Mouse (Mus musculus) cerebellum, adult 8-10 months (tissue): ENCODE measurements around the gene Tlnrd1.
A peak's percentile ranks its signal among the peaks of the same experiment; 100 is the strongest.

Experiments
- DNase-seq: peaks from one replicate; pipeline ENCODE4 v3.0.0; 2022

The Tlnrd1 gene

GRCm38 (mm10) chr7:83883276-83884020, 657 bp downstream of the Tlnrd1 start:
- no peak for DNase-seq

DNA sequence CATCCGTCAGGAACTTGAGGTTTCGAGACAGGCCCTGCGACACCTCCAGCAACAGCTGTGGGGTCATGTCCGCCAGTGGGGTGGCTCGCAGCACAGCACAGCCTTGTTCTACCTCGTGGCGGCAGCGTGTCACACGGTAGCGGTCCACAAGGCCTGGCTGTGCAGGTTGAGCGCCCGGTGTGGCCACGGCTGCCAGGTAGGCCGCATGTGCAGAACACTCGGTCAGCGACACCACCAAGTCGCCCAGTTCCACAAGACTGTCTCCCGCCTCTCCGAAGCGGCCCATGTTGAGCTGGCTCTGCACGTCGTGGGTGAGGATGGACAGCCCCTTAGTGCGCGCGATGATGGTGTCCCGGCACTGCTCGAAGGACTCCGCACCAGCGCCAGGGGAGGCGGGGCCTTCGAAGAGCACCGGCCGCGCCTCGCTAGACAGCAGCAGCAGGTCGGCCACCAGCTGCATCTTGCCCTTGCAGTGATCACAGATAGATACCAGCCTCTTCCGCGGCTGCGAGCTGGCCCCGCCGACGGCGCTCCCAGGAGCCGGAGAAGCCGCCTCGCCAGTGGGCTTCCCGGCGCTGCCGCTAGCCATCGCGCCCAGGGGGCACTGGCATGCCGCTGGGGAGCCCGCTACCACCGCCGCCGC, 1.4 kb downstream of the Tlnrd1 start:
- DNase-seq, result peak; percentile 50

DNA sequence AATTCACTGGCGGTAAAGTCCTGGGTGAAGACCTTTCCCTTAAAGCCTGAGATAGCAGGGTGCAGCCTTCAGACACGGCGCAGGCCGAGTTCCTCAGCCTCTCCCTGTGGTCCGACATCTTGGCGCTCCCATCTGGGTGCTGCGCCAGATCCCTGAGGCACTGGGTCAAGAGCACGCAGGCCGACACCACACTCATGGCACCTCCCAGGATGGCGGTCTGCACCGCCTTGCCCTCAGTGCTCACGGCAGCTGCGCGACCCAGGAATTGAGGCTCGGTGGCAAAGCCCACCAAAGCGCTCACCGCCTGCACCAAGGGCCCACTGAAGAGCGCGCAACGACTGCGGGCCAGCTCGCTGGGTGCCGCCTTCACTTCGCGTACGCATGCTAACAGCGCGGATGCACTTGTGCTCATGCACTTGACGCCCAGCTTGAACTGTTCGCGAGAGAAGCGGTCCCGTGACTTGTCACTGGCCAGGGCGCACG, 1.9 kb downstream of the Tlnrd1 start:
- peak; percentile 22 for DNase-seq

GRCm38 (mm10) chr7:83878676-83879448, 5.2 kb downstream of the Tlnrd1 start:
- DNase-seq, result no peak

DNA sequence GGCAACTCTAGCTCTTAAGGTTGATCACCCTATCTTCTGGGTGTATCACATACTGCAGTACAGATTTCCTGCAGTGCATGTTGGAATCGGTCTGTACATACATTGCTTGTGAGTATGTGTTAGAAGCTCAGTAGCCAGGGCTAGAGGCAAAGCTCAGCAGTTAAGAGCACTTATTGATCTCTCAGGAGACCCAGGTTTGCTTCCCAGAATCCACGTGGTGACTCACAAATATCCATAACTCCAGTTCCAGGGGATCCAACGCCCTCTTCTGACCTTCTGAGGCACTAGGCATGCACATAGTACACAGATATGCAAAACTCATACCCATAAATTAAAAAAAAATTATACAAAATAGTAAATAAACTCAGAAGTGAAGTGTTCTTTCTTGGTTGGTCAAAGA, 7.0 kb downstream of the Tlnrd1 start:
- no peak for DNase-seq

- no peak for DNase-seq
Measured at GRCm38 (mm10) chr7:83869839-83870543, 14.1 kb downstream of the Tlnrd1 start.

DNA sequence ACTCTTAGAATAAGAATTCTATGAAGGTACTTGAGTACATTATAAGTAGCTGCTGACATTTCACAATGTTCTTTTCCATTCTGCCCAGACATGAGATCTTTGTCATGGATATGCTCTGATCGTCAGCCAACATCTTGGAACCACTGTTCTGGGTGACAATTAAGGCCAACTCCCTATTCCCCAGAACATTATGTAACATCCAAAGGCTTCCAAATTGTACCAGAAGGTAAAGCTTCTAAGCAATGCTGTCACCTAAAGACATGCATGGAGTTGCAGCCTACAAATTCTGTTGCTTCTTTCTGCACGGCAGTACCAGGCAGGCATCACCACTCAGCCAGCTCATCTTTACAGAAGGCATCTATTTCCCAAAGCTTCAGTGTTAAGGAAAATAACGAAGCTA, 15.9 kb downstream of the Tlnrd1 start:
- no peak for DNase-seq

DNA sequence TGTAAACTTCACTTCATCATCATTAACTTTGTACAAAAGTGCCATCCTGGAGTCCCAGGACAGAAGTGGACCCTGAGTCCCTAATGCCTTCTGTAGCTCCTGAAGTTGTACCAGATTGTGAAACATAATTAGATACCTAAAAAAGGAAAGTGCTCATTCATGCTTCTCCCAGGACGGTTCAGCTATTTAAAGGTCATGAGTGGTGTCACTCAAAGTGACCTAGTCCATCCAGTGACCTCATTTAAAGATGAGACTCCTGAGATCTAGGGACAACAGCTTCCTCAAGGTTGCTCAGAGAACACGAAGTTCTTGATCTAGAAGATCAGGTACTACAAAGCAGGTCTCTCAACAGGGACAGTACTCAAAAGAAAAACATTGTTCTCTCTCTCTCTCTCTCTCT, 20.6 kb downstream of the Tlnrd1 start:
- DNase-seq, result no peak

DNA sequence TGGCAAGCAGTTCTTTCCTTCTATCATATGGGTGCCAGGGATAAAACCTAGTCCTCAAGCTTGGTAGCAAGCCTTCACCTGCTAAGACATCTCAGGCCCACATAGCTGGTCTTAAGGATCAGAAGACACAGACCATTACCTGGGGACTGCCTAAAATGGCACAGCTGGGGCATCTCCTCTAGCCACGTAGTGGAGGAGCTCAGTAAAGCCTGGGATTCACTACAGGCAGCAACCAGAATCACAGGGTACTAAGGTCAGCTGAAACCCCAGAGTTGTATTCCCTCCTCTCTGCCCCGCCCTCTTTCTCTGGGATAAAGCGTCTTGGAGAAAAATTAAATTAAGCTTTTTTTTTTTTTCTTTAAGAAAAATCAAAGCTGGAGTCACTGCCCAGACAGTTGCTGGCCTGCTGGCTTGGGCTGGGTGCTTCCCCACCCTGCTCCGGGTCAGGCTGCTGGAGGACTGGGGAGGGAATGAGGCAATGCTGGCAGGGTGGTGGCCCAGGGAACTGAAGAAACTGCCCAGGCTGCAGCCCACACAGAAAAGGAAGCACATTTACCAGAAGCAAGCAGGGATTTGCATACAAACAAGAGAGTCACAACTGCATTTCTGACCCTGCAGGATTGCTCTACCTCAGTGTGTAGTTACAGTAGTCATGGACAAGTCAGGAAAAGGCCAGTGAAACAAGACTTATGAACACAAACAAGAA, 24.6 kb downstream of the Tlnrd1 start:
- DNase-seq, result no peak

DNA sequence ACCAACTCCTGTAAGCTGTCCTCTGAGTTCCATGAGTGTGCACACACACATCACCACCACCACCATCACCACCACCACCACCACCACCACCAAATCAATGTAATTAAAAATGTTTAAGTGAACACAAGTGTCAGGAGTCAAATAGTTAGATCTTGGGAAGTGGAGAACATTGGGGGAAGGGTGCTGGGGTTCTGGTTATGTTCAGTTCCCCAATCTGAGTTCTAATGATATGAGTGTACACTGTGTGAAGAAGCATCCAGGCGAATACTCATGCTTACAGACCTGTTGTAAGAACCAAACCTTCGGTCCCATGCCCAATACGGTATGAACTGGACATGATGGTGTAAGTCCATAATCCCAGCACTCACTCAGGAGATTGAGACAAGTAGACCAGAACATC, 26.2 kb downstream of the Tlnrd1 start:
- DNase-seq, result no peak

DNA sequence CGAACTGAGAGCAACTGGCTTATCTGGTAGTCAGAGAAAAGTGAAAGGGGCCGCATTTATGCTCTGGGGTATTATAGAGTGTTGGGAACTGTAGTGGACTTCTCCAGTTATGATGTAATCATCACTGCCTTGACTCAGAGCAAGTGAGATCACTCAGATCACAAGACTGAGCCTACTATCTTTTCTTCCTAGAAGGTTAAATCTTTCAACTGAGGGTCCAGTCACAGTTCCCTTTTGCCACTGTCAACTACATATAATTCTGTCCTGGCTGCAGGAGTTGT, 27.0 kb downstream of the Tlnrd1 start:
- no peak for DNase-seq

DNA sequence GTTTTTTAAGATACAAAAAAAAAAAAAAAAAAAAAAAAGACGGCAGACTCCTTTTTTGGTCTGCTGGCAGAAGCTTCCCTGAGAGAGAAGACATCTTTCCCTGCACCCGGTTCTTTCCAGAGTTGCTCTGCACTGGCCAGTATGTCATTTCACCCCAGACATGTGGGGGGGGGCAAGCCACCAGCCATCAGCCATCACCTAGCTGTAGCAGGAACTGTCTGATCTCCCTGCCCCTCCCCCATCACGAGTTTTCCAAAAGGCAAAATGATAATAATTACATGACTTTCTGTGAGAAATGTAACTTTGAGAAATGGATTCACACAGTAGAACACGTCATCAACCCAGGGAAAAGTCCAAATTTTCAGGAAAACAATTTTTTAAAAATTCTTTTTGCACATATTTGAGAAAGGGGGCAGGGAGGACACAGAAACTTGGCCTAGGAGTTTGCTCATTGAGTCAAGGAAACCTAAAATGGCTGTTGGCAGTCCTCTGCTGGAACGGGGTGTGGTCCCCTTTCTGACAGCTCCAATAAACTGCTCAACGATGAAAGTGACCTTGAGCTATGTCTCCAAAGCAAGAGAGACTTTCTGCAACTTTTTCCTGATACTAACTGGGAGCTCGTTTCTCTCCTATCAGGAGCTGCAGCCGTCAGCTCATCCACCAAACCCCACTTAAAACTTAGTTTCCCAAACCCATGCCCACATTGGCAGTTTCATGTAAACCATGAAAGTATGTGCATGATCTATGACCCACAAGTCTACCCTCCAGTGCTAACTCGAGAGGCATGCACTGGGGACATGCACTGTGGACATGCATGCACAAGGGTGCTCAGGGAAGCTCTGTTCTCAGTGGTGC, 27.5 kb downstream of the Tlnrd1 start:
- no peak for DNase-seq

DNA sequence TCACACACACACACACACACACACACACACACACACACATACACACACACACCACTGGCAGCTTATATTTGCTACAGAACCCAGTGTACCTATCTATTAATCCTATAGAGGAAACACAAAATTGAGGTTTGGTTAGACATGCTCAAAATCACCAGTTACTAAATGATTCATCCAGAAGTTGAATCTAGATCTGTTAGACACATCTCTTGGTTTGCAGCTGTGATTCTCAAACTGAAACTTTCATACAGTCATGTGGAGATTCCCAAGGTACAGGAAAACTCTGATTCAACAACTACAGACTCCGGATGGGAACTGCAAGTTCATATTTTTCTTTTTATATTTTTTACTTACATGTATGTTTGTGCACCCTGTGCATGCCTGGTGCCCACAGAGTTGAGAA, 28.9 kb downstream of the Tlnrd1 start:
- no peak for DNase-seq

GRCm38 (mm10) chr7:83852381-83853380, 31.4 kb downstream of the Tlnrd1 start:
- no peak for DNase-seq

DNA sequence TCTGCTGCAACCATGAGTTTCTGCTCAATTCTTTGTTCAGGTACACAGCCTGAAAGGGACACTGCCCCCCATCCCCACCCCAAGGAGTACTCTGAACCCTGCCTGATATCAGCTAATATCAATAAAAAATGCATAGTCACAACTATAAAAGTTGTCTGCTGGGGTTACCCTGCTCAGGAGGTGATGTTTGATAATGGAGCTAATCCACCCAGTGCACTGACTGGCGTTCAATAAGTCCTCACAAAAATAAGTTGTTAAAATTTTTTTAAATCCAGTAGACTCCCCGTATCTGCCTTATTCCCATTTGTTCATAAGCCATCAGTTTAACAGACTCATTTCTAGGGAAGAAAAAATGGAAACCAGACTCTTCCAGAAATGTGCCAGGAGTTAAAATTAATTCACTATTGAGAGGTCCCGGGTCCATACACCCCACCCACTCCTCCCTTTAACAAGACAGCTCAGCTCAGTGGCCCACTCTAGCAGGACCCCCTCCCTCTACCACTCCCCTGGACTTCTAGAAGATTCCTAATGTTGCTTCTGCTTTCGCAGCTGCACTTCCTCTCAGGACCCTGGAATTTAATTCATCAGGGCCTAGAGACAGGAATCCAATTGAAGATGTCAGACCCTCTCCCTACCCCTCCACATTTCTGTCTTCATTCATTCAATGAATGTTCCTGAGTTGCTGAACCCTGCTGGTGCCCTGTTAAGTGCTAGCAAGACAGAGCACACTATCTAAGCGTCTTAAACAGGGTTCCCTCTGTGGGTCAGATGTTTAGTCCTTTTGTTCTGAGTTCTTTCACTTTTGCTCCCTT, 32.3 kb downstream of the Tlnrd1 start:
- no peak for DNase-seq

DNA sequence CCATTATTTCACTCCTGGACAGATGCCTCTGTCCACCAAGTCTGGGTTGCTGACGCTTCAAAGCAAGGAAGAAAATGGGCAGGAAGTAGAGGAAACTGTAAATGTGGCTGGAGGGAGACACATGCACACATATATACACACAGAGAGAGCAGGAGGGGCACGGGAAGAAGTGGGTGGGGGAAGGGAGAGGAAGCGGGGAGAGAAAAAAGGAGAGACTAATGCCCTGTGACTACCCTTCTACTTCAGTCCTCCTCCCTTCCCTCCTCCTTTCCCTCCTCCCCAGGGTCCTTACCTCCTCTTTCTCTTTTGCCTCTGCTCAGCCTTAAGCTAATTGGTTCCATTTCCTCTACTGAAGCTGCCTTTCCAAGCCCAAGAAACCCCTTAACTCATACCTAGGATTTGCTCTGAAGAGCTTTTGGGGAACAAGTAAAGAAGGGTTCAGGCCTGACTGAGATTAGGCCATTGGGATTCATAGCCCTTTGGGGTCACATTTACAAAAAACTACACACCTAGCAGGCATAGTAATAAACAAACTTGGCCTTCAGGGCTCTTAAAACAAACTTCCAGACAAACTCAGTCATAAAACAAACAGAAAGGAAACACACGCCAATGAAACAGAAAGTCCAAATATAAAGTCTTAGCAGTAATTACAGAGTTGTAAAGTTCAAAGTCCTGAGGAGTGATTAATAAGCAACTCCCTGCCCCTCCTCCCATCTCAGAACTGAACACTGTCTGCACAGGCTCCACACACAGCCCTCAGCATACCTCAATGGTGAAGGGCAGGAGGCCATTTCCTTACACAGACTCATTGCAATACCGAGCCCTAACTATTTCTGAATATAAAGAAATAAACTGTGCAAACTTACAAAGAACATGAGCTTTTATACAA, 36.7 kb downstream of the Tlnrd1 start:
- DNase-seq, result no peak

GRCm38 (mm10) chr7:83844807-83845206, 39.3 kb downstream of the Tlnrd1 start:
- no peak for DNase-seq

DNA sequence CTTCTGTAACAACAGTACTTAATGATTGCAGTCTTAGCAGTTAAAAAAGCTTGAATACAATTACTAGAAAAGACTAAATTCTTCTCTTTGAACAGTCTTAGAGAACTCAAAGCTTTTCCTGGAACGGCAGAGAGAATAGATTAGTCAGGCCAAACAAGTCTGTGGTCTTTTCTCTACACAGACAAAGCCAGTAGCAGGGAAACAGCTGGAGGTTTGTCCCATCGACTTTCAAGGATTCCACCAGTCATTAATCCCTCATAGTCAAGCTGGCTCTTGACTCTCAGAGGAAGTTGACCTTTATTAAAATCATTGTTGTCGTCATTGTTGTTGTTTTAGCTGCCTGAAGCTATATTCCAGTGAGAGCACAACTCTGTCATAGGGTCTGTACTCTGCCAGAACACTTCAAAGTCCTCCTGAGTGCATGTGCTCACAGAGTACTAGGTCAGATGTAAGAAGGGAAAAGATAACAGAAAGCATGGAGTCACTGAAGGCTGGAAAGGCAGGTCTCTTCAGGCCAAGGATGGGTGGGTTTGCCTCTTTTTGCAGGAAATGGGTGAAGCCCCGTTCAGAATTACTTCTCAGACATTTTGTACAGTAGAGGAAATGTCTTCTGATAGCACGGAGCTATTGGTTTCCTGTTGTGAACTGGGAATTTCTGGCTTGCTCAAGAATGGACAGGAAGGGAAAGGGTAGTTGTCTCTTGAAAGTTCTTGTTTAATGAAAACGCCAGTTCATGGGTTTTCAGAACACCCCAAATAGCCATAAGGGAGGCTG, 41.4 kb downstream of the Tlnrd1 start:
- DNase-seq, result no peak
